Mouse (Mus musculus) ovary, postnatal 36 days (tissue): ENCODE data around the gene Foxk2.

ENCODE experiments used
- DNase-seq: peaks from one replicate; pipeline ENCODE4 v3.0.0; 2022; ENCODE audit warnings: low spot score, mixed read lengths

The Foxk2 gene

GRCm38 (mm10) chr11:121259160-121260100 is at the start of gene Foxk2:
TSS of gene Foxk2 (plus strand) at chr11:121259990.
- DNase-seq: peak; percentile 93

DNA sequence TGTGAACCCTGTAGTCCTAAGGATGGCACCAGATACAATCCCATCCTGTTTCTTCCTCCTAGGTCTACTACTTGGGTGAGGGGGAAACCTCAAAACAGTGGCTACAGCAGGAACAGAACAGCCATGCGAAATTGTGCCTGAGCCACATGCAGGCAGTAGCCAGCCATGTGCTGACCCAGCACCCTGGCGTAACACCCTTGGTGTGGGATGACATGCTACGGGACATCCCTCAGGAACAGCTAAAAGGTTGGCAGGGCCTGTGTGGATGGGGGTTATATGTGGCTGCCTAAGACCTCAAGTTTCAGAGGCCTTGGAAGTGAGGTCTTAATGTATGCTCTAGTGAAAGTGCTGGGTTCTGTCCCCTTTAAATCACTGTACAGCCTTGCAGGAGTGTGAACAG is 43.0 kb upstream of the Foxk2 start:
- DNase-seq: no peak

DNA sequence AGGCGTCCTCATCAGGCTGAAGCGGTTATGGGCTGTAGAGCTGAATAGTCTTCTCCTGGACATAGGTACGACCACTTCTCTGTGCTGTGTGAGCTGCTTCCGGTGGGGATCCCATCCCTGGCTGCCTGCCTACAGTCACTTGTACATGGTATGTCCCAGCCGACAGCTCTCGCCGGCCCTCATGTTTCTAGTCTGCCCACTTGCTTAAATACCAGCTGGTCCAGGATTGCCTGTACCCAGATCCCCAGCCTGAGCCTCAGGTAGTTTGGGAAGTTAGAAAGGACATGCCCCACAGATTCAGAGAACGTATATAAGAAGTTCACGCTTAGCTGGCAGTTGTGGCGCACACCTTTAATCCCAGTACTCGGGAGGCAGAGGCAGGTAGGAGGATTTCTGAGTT is 40.0 kb upstream of the Foxk2 start:
- DNase-seq: no peak

- DNase-seq: no peak
Measured at GRCm38 (mm10) chr11:121220771-121221170, 39.0 kb upstream of the Foxk2 start.

GRCm38 (mm10) chr11:121221321-121222010 is 38.3 kb upstream of the Foxk2 start:
- no peak for DNase-seq

DNA sequence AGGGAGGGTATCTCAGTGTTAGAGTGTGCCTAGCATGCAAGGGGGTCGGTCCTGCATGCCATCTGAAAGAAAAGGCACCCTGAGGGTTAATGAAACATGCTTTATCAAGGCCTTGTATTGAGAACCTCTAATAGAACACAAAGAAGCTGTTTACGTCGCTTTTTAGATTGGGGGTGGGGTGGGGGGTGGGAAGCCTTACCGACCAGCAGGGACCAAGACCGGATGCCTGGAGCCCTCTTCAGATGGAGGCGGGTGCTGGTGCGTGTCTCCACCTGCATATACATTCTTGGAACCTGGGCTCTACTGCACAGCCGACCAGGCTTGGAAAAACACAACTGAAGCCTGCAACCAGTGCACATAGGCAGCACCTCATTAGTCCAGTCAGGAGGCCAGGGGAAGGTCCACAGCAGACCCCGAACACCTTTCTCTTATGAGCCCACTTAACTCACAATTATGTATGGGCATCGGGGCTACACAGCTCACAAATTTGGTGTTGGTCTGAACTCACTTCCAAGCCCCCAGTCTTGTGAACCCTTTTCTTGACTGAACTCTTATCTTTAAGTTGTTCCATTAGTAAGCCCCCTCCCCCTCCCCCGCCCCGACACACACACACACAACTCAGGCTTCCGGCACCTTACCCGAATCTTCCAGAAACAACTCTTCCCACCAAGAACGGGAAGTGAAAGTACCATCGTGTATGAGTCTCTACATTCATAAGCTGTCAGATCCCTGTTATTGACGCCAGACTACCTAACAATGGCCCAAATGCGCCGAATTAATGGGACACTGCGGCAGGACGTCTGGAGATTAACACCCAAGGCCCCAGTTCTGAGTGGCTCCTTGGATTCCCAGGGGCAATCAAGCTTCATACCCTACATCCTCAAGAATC is 31.4 kb upstream of the Foxk2 start:
- no peak for DNase-seq

DNA sequence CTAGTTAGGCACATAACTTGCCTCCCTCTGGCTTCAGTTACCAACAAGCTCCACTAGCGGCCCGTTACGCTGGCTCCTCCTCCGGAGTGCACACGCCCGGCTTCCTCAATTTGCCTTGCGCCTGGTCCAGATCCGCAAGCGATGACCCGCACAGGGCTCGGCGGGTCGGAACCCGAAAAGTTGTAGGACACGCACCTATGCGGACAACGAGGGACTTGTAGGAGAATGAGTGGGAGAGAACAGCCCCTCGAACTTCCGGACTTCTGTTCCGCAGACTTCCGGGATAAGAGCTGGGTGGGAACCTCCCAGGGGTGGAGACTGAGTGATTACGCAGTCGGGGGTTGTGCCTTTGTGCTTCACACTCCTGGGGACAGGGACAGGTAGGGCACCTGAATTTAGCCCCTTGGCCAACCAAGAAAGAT is 30.8 kb upstream of the Foxk2 start, which contains the start of gene Cybc1:
Cybc1 (minus strand) TSS at position 305 of the 422 bp plus-strand sequence.
- peak; percentile 64 for DNase-seq

GRCm38 (mm10) chr11:121231191-121231590 is 28.6 kb upstream of the Foxk2 start:
- no peak for DNase-seq

DNA sequence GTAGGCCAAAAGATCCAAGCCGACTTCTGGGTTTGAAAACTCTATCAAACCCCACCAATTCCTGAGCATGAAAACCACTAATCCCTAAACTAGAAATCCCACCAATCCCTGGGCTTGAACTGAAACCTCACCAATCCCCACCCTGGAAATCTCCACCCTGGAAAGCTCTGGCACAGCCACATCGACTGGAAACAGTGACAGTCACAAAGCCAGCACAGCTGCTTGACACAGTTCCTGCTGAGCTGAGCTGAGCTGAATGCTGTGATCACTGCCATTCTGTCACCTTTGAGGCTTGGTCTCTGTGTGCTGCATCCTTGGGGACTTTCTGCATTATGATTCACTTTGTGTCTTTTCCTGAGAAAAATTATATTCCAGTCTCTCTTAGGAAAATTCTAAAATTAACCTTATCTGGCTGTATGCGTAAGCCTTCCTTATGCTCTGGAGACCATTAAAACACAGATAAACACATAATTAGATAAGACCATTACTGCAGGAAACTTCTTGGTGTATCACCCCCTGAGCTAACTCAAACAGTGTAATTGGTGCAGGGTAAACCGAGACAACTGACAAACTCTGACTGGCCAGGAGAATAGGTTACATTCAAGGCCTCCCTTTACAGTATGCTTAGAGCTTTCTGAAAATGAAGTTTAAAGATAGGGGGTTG is 28.0 kb upstream of the Foxk2 start:
- no peak for DNase-seq

DNA sequence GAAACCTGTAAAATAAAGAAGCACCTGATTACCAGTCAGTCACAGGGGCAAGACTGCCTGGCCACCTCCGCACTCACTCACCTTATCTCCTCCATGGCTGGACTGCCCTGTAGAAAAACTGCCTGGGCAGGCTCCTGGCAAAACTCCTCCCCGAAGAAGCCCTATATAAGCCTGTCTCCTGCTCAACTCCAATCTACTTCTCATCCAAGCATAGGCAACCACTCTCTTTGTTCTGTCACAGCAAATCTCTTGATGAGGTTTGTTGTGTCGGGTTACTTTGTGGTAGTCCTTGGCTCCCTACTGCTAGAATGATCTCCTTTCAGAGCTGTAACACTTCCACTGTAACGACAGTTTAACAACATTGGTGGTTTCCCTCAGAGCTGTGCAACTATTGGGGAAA is 27.1 kb upstream of the Foxk2 start:
- DNase-seq: no peak

GRCm38 (mm10) chr11:121235475-121236238 is 24.1 kb upstream of the Foxk2 start:
- peak; percentile 20 for DNase-seq

DNA sequence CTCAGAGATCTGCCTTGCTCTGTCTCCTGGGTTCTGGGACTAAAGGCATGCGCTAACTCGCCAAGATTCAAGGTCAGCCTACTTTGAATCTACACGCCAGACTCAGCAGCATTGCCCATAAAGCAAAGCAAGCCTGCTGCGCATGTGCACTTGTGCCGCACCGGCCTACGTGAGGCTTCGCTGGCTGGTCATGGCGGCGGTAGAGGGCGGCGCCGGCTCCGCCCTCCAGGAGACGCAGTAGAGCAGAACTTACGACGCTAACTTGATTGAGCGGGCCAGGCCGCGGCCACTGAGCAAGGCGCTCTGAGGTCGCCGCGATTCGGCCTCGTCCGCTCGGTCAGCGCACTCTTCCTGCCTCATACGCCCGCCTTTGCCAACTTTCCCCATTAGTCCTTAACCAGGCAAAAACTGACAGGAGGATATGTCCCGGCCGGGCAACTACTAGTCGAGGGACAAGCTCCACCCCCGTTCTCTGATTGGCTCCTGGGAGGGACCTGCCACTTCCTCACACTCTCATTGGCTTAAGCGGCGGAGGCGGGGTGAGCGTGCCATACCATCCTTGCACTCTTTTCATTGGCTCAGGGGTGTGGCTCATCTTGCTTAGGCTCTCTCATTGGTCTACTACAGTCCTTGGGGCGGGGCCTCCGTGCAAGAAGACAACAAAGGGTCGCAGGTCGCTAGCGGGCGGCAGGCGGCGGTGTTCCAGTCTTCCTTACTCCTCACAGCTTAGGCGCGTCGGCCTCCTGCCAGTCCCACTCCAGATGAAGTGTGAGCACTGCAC is 23.0 kb upstream of the Foxk2 start, which contains the start of gene Narf:
Narf (plus strand) TSS at position 690 of the 781 bp plus-strand sequence.
- DNase-seq: peak; percentile 96

GRCm38 (mm10) chr11:121237345-121238128 is 22.3 kb upstream of the Foxk2 start:
- DNase-seq: no peak

DNA sequence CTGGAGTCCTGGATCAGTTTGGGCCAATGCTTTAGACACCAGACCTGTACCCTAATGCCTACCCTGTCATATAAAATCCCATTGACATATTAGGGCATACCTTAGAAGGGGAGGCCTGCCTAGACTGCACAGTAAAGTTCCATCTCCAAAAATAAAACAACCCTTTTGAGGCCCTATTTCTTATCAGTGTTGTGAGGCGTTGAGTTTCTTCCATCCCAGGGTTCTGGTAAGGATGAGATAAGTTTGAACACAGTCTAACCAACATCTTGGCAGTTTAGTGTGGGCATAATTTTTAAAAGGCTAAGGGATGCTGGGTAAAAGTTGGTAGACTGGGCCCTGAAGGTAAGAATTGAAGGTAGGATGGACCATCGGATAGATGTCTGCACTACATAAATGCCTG is 20.1 kb upstream of the Foxk2 start:
- DNase-seq: no peak

- no peak for DNase-seq
Measured at GRCm38 (mm10) chr11:121250196-121250595, 9.6 kb upstream of the Foxk2 start.

- peak; percentile 31 for DNase-seq
Measured at GRCm38 (mm10) chr11:121260211-121260906, 569 bp downstream of the Foxk2 start.

DNA sequence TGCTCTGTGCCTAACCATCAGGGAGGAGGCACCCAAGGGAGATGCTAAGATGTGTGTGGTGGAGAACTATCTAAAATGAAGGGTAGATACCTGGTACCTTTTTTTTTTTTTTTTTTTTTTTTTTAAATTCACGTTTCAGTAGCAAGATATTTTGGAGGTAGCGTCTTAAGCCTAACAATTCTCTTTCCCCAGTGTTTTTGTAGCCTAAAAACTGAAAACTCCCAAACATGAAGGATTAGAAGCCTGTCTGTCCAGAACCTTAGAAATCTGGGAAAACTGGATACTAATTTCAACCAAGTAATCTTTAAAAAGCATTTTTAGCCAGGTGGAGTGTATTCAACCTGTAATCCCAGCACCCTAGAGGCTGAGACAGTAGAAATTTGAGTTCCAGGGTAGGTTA is 1.3 kb downstream of the Foxk2 start:
- no peak for DNase-seq

DNA sequence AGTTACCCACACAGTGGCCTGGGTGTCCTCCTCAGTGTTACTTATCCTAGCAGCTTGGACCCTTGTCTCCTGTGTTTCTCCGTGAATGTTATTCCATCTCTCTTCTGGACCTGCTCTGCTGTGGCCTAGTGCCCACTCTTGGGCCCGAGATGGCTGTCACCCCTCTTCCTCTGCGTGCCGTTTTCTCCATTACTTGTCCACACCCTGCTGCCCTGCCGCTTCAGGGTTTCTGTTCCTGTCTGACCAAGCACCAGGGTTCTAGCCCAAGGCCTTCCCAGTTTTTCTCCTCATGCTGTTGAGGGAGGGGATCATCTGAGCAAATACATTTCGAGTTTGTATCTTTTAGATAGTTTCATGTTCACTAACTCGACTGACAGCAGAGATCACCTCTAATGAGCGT is 17.7 kb downstream of the Foxk2 start:
- DNase-seq: no peak
